Mouse (Mus musculus) cerebellum, adult 8-10 months (tissue): ENCODE measurements at regions not wholly inside any gene's neighbourhood (a gene's known extent, or its start where the extent isn't known, plus 50 kb on each side); places are given as distances from the start of the nearest gene placed in this dataset.

Experiments
- DNase-seq: peaks from one replicate; pipeline ENCODE4 v3.0.0; 2022

GRCm38 (mm10) chr3:18937333-18938122 is 690.9 kb downstream of the 1700064H15Rik start:
- DNase-seq = no peak

- no peak for DNase-seq
Measured at GRCm38 (mm10) chr3:18941301-18942177, 686.9 kb downstream of the 1700064H15Rik start.

GRCm38 (mm10) chr3:18960341-18960740 is 668.1 kb downstream of the 1700064H15Rik start:
- DNase-seq = no peak

GRCm38 (mm10) chr3:18988662-18989061 is 639.8 kb downstream of the 1700064H15Rik start:
- no peak for DNase-seq

- peak; percentile 70 for DNase-seq
Measured at GRCm38 (mm10) chr3:18989577-18990240, 638.8 kb downstream of the 1700064H15Rik start.

- DNase-seq = no peak
Measured at GRCm38 (mm10) chr3:19000179-19000578, 628.3 kb downstream of the 1700064H15Rik start.

GRCm38 (mm10) chr3:19002056-19002455 is 626.4 kb downstream of the 1700064H15Rik start:
- DNase-seq = no peak

GRCm38 (mm10) chr3:19004792-19005191 is 623.7 kb downstream of the 1700064H15Rik start:
- DNase-seq = no peak

GRCm38 (mm10) chr3:19044566-19044965 is 583.9 kb downstream of the 1700064H15Rik start:
- DNase-seq = no peak

- no peak for DNase-seq
Measured at GRCm38 (mm10) chr3:19045933-19046332, 582.5 kb downstream of the 1700064H15Rik start.

- no peak for DNase-seq
Measured at GRCm38 (mm10) chr3:19046610-19047009, 581.9 kb downstream of the 1700064H15Rik start.

- no peak for DNase-seq
Measured at GRCm38 (mm10) chr3:19055961-19056360, 572.5 kb downstream of the 1700064H15Rik start.

GRCm38 (mm10) chr3:19056623-19057022 is 571.9 kb downstream of the 1700064H15Rik start:
- DNase-seq = no peak

GRCm38 (mm10) chr3:19059906-19060870 is 568.3 kb downstream of the 1700064H15Rik start:
- no peak for DNase-seq

GRCm38 (mm10) chr3:19061488-19062248 is 566.8 kb downstream of the 1700064H15Rik start:
- DNase-seq = no peak

GRCm38 (mm10) chr3:19062249-19062859 is 566.1 kb downstream of the 1700064H15Rik start:
- DNase-seq = peak; percentile 52

GRCm38 (mm10) chr3:19067141-19067757 is 561.2 kb downstream of the 1700064H15Rik start:
- DNase-seq = no peak
